22 mouse cellular contexts compared by ENCODE assay signal in the genomic region with DNA sequence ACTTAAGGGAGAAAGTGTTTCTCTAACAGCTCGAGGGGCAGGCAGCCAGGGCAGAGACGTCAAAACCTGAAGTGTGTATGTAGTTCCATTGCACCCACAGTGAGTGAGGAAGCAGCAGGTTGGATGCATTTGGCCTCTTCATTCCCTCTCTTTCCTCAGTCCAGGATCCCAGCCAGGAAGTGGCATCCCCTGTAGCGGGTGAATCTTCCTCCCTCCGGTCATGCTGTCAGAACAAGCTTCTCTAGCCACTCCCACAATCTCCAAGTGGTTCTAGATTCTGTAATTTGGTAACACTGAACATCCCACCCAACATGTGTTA. TPM values are rescaled to one million over a fixed set of nuclear protein-coding genes. Genes with fewer than 3 reads are reported as not detected.
DNase-seq lines count a peak whose midpoint lies in the region; ATAC-seq lines count a peak whose summit lies in the region.
"Had no signal": no experiment of that assay in that cellular context is flagged by ENCODE, and none has a peak within 500 bp of the region (broad histone marks: within the 10 kb centered on the region; RNA-seq: fewer than 3 reads in every experiment).

No protein-coding gene starts in this region.

- H3K4me3 ChIP-seq in forebrain, embryonic 13.5 days = no peak overlapping the region
- no peak overlapping the region for H3K4me3 ChIP-seq in forebrain, embryonic 11.5 days (ENCODE audit: low read depth, low read length)
- H3K4me3 ChIP-seq in hindbrain, embryonic 11.5 days (ENCODE audit: low read depth, low read length) = no peak overlapping the region
- H3K4me3 ChIP-seq in hindbrain, embryonic 16.5 days (ENCODE audit: low read length) = no peak overlapping the region
- no peak overlapping the region for H3K4me3 ChIP-seq in hindbrain, embryonic 12.5 days
- H3K4me3 ChIP-seq in hindbrain, embryonic 15.5 days = no peak overlapping the region
- H3K4me3 ChIP-seq: heart, embryonic 12.5 days; liver, embryonic 13.5 days had no signal

- no peaks in the 10 kb centered on the region for H3K9me3 ChIP-seq in forebrain, embryonic 13.5 days (replicated peaks)
- H3K9me3 ChIP-seq in forebrain, embryonic 11.5 days (ENCODE audit: control insufficient read depth, low read length) = no peaks in the 10 kb centered on the region
- no peaks in the 10 kb centered on the region for H3K9me3 ChIP-seq in hindbrain, embryonic 11.5 days (ENCODE audit: control insufficient read depth, low read length)
- H3K9me3 ChIP-seq in hindbrain, embryonic 16.5 days (ENCODE audit: control insufficient read depth, low read length) = no peaks in the 10 kb centered on the region
- no peaks in the 10 kb centered on the region for H3K9me3 ChIP-seq in hindbrain, embryonic 12.5 days (replicated peaks)
- H3K9me3 ChIP-seq in hindbrain, embryonic 15.5 days = no peaks in the 10 kb centered on the region
- H3K9me3 ChIP-seq: liver, embryonic 13.5 days had no signal

- H3K4me2 ChIP-seq in forebrain, embryonic 13.5 days = no peak overlapping the region
- no peak overlapping the region for H3K4me2 ChIP-seq in forebrain, embryonic 11.5 days (ENCODE audit: low read depth, low read length, severe bottlenecking)
- H3K4me2 ChIP-seq in hindbrain, embryonic 11.5 days (replicated peaks; ENCODE audit: low read depth, low read length) = no peak overlapping the region
- no peak overlapping the region for H3K4me2 ChIP-seq in hindbrain, embryonic 16.5 days (ENCODE audit: low read length)
- no peak overlapping the region for H3K4me2 ChIP-seq in hindbrain, embryonic 12.5 days (replicated peaks)
- no peak overlapping the region for H3K4me2 ChIP-seq in hindbrain, embryonic 15.5 days
- H3K4me2 ChIP-seq: heart, embryonic 12.5 days; liver, embryonic 13.5 days had no signal

- H3K27me3 ChIP-seq in forebrain, embryonic 13.5 days = peaks cover 18% of the 10 kb centered on the region
- peaks cover 3% of the 10 kb centered on the region; the same call in 1 of the 2 replicates for H3K27me3 ChIP-seq in forebrain, embryonic 11.5 days (ENCODE audit: control insufficient read depth, insufficient read depth, low read length)
- no peaks in the 10 kb centered on the region for H3K27me3 ChIP-seq in hindbrain, embryonic 11.5 days (ENCODE audit: control insufficient read depth, insufficient read depth, low read length)
- H3K27me3 ChIP-seq in hindbrain, embryonic 16.5 days (replicated peaks; ENCODE audit: control insufficient read depth, insufficient read depth, low read length) = no peaks in the 10 kb centered on the region
- H3K27me3 ChIP-seq in hindbrain, embryonic 12.5 days = no peaks in the 10 kb centered on the region
- no peaks in the 10 kb centered on the region for H3K27me3 ChIP-seq in hindbrain, embryonic 15.5 days
- H3K27me3 ChIP-seq: liver, embryonic 13.5 days had no signal

- H3K9ac ChIP-seq in forebrain, embryonic 13.5 days = no peak overlapping the region
- H3K9ac ChIP-seq in forebrain, embryonic 11.5 days (ENCODE audit: low read length) = no peak overlapping the region
- H3K9ac ChIP-seq in hindbrain, embryonic 11.5 days (ENCODE audit: low read depth, low read length) = no peak overlapping the region
- H3K9ac ChIP-seq in hindbrain, embryonic 16.5 days (ENCODE audit: low read depth, low read length) = no peak overlapping the region
- H3K9ac ChIP-seq in hindbrain, embryonic 12.5 days = no peak overlapping the region
- H3K9ac ChIP-seq in hindbrain, embryonic 15.5 days = no peak overlapping the region
- H3K9ac ChIP-seq: heart, embryonic 12.5 days; liver, embryonic 13.5 days had no signal

- ATAC-seq in forebrain, embryonic 13.5 days = no peak
- ATAC-seq in forebrain, embryonic 11.5 days (replicated peaks; ENCODE audit: low FRiP score) = no peak
- no peak for ATAC-seq in hindbrain, embryonic 11.5 days (ENCODE audit: low FRiP score)
- ATAC-seq in hindbrain, embryonic 16.5 days = no peak
- ATAC-seq in hindbrain, embryonic 12.5 days (ENCODE audit: low FRiP score) = no peak
- ATAC-seq in hindbrain, embryonic 15.5 days (ENCODE audit: low FRiP score, low read depth) = no peak
- ATAC-seq: activated CD4-positive, CD25-positive, alpha-beta regulatory T cell, adult 4 months; intestine, postnatal 0 days had no signal

- no peaks in the 10 kb centered on the region for H3K36me3 ChIP-seq in forebrain, embryonic 13.5 days (ENCODE audit: poor library complexity, severe bottlenecking)
- H3K36me3 ChIP-seq in forebrain, embryonic 11.5 days (ENCODE audit: control insufficient read depth, insufficient read depth, low read length) = no peaks in the 10 kb centered on the region
- no peaks in the 10 kb centered on the region for H3K36me3 ChIP-seq in hindbrain, embryonic 11.5 days (ENCODE audit: control insufficient read depth, insufficient read depth, low read length)
- H3K36me3 ChIP-seq in hindbrain, embryonic 16.5 days (ENCODE audit: control insufficient read depth, insufficient read depth, low read length) = no peaks in the 10 kb centered on the region
- H3K36me3 ChIP-seq in hindbrain, embryonic 12.5 days = no peaks in the 10 kb centered on the region
- no peaks in the 10 kb centered on the region for H3K36me3 ChIP-seq in hindbrain, embryonic 15.5 days
- H3K36me3 ChIP-seq: heart, embryonic 12.5 days had no signal

- H3K4me1 ChIP-seq in forebrain, embryonic 13.5 days = peaks cover 47% of the 10 kb centered on the region
- H3K4me1 ChIP-seq in forebrain, embryonic 11.5 days (replicated peaks; ENCODE audit: control insufficient read depth, insufficient read depth, low read length) = peaks cover 8% of the 10 kb centered on the region; the same call in 1 of the 2 replicates
- H3K4me1 ChIP-seq in hindbrain, embryonic 11.5 days (replicated peaks; ENCODE audit: control insufficient read depth, insufficient read depth, low read length) = peaks cover 6% of the 10 kb centered on the region
- peaks cover 20% of the 10 kb centered on the region for H3K4me1 ChIP-seq in hindbrain, embryonic 16.5 days (ENCODE audit: control insufficient read depth, insufficient read depth, low read depth, low read length)
- H3K4me1 ChIP-seq in hindbrain, embryonic 12.5 days = peaks cover 46% of the 10 kb centered on the region
- H3K4me1 ChIP-seq in hindbrain, embryonic 15.5 days (replicated peaks) = peaks cover 42% of the 10 kb centered on the region; the same call in 1 of the 2 replicates

- 83% methylated on average over 4 of the region's 4 CpGs for WGBS in forebrain, embryonic 13.5 days
- WGBS in forebrain, embryonic 11.5 days = 93% methylated on average over 4 of the region's 4 CpGs
- 83% methylated on average over 4 of the region's 4 CpGs for WGBS in hindbrain, embryonic 11.5 days
- WGBS in hindbrain, embryonic 16.5 days = 69% methylated on average over 4 of the region's 4 CpGs
- WGBS in hindbrain, embryonic 12.5 days = 91% methylated on average over 4 of the region's 4 CpGs
- 79% methylated on average over 4 of the region's 4 CpGs for WGBS in hindbrain, embryonic 15.5 days

- DNase-seq in forebrain, embryonic 11.5 days (ENCODE audit: low spot score) = no peak
- DNase-seq in hindbrain, embryonic 11.5 days (ENCODE audit: low spot score) = no peak
- DNase-seq in spleen, postnatal 4 days (ENCODE audit: low spot score in 2 of 2) = no peak
- no peak for DNase-seq in thymus, postnatal 4 days
- DNase-seq: adrenal gland, adult 8-10 months; gastrocnemius, postnatal 25 days; heart, adult 18-20 months; heart, postnatal 10 days; kidney, postnatal 25 days; layer of hippocampus, postnatal 36 days; liver, embryonic 13.5 days; lung, adult 2 months; lung, postnatal 14 days; right cerebral cortex, postnatal 14 days; thymus, postnatal 14 days had no signal

- 0 out of 2 replicates have a peak overlapping the region, but pooled peaks have one; percentile 25 for H3K27ac ChIP-seq in forebrain, embryonic 13.5 days
- no peak overlapping the region for H3K27ac ChIP-seq in forebrain, embryonic 11.5 days (ENCODE audit: low read depth, low read length)
- H3K27ac ChIP-seq in hindbrain, embryonic 11.5 days (ENCODE audit: low read depth, low read length) = peak overlapping the region; percentile 4; the same call in 1 of the 2 replicates
- H3K27ac ChIP-seq in hindbrain, embryonic 16.5 days (ENCODE audit: low read depth, low read length) = no peak overlapping the region; the same call in 1 of the 2 replicates
- peak overlapping the region; percentile 40; the same call in 1 of the 2 replicates for H3K27ac ChIP-seq in hindbrain, embryonic 12.5 days
- peak overlapping the region; percentile 46 for H3K27ac ChIP-seq in hindbrain, embryonic 15.5 days (replicated peaks)
- H3K27ac ChIP-seq: liver, embryonic 13.5 days had no signal

RNA-seq across cellular contexts. Expression of a gene that starts 52.6 kb away (rescaled TPM):
- polyA plus RNA-seq in forebrain, embryonic 13.5 days (2015; fragmentation: Nextera tagmentation; extraction: Ambion mirVana) = 54.1 and 61.4 TPM in 2 replicates
- 72.6 and 72.7 TPM in 2 replicates for polyA plus RNA-seq in forebrain, embryonic 11.5 days (2014; fragmentation: Nextera tagmentation; extraction: Ambion mirVana)
- polyA plus RNA-seq in hindbrain, embryonic 11.5 days (2014; fragmentation: Nextera tagmentation; extraction: Ambion mirVana) = 39.1 and 45.2 TPM in 2 replicates
- 26.2 and 28.8 TPM in 2 replicates for polyA plus RNA-seq in hindbrain, embryonic 16.5 days (2015; fragmentation: Nextera tagmentation; extraction: Ambion mirVana)
- polyA plus RNA-seq in hindbrain, embryonic 12.5 days (2016; fragmentation: Nextera tagmentation; extraction: Ambion mirVana) = 42.0 and 42.6 TPM in 2 replicates
- 28.3 and 33.1 TPM in 2 replicates for polyA plus RNA-seq in hindbrain, embryonic 15.5 days (2015; fragmentation: Nextera tagmentation; extraction: Ambion mirVana)

Comparison
In these comparisons a context has a peak if more than half of its experiments do, and no peak if none do; other contexts are left out.
1. H3K27ac ChIP-seq: peak in forebrain, embryonic 13.5 days (single experiment), hindbrain, embryonic 11.5 days (single experiment), hindbrain, embryonic 12.5 days (single experiment) and hindbrain, embryonic 15.5 days (single experiment); none in forebrain, embryonic 11.5 days (single experiment) and hindbrain, embryonic 16.5 days (single experiment).